7 mouse cellular contexts compared by ENCODE assay signal in the genomic region with DNA sequence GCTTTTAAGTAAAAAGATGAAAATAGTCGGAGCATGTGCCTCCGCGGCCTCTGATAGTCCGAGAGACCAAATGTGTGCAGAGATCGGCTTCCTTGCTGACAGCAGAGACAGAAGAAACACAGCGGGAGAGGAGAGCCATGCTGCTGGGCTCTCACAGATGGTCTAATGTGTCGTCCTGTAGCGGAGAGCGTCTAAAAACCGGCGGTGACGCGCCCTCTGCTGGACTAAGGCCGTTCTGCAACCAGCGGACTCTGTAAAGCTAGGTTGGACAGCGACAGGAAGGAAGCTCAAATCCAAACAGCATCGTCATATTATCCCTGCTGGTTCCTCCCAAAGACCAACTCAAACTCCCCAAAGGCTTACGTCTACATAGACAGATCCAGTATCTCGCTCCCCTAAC. TPM values are rescaled to one million over a fixed set of nuclear protein-coding genes. Genes with fewer than 3 reads are reported as not detected.
DNase-seq lines count a peak whose midpoint lies in the region; ATAC-seq and TF ChIP-seq lines count a peak whose summit lies in the region.

No protein-coding gene starts in this region.

- H3K9me3 ChIP-seq in embryonic facial prominence, embryonic 10.5 days: no peaks in the 10 kb centered on the region
- no peaks in the 10 kb centered on the region for H3K9me3 ChIP-seq in limb, embryonic 10.5 days (replicated peaks)
- H3K9me3 ChIP-seq in midbrain, embryonic 12.5 days: no peaks in the 10 kb centered on the region

- H3K4me3 ChIP-seq in embryonic facial prominence, embryonic 10.5 days: peak overlapping the region; percentile 48
- peak overlapping the region; percentile 39 for H3K4me3 ChIP-seq in limb, embryonic 10.5 days
- H3K4me3 ChIP-seq in midbrain, embryonic 12.5 days: peak overlapping the region; percentile 28
- H3K4me3 ChIP-seq in small intestine, adult 2 months (ENCODE audit: low read depth, low read length): 0 out of 2 replicates have a peak overlapping the region, but pooled peaks have one; percentile 17

- ATAC-seq in midbrain, embryonic 12.5 days (ENCODE audit: low FRiP score, low read depth): peak; percentile 58; the same call in 1 of the 2 replicates

- H3K27me3 ChIP-seq in embryonic facial prominence, embryonic 10.5 days (replicated peaks; ENCODE audit: low read depth, poor library complexity, severe bottlenecking): peaks cover 33% of the 10 kb centered on the region
- no peaks in the 10 kb centered on the region for H3K27me3 ChIP-seq in limb, embryonic 10.5 days (ENCODE audit: low read depth, poor library complexity, severe bottlenecking)
- peaks cover 19% of the 10 kb centered on the region; the same call in 1 of the 2 replicates for H3K27me3 ChIP-seq in midbrain, embryonic 12.5 days
- H3K27me3 ChIP-seq in small intestine, adult 2 months (ENCODE audit: control insufficient read depth, insufficient read depth, low read length): no peaks in the 10 kb centered on the region

- peak; percentile 72 for DNase-seq in adrenal gland, adult 8-10 months
- peak; percentile 91 for DNase-seq in embryonic facial prominence, embryonic 10.5 days (ENCODE audit: low spot score)
- DNase-seq in heart, adult 11 months: peak; percentile 95
- DNase-seq in kidney, adult 11 months: peak; percentile 62
- DNase-seq in limb, embryonic 10.5 days (ENCODE audit: low spot score): peak; percentile 94

- peak overlapping the region; percentile 57 for H3K4me2 ChIP-seq in midbrain, embryonic 12.5 days (replicated peaks)

- peak; percentile 95 for TF ChIP-seq CTCF in small intestine, adult 2 months (IDR thresholded peaks at IDR 0.05; ENCODE audit: extremely low read depth, insufficient read length, insufficient replicate concordance, low read depth, low read length)

- H3K36me3 ChIP-seq in embryonic facial prominence, embryonic 10.5 days (replicated peaks): no peaks in the 10 kb centered on the region
- no peaks in the 10 kb centered on the region for H3K36me3 ChIP-seq in limb, embryonic 10.5 days
- H3K36me3 ChIP-seq in midbrain, embryonic 12.5 days: no peaks in the 10 kb centered on the region
- no peaks in the 10 kb centered on the region for H3K36me3 ChIP-seq in small intestine, adult 2 months (ENCODE audit: control insufficient read depth, insufficient read depth, low read length)

- H3K4me1 ChIP-seq in embryonic facial prominence, embryonic 10.5 days: peaks cover 38% of the 10 kb centered on the region
- peaks cover 38% of the 10 kb centered on the region for H3K4me1 ChIP-seq in limb, embryonic 10.5 days
- peaks cover 37% of the 10 kb centered on the region for H3K4me1 ChIP-seq in midbrain, embryonic 12.5 days
- no peaks in the 10 kb centered on the region for H3K4me1 ChIP-seq in small intestine, adult 2 months (ENCODE audit: control insufficient read depth, insufficient read depth, insufficient read length, low read length)

- no peak overlapping the region for H3K27ac ChIP-seq in embryonic facial prominence, embryonic 10.5 days (replicated peaks)
- peak overlapping the region; percentile 56; the same call in 1 of the 2 replicates for H3K27ac ChIP-seq in limb, embryonic 10.5 days
- H3K27ac ChIP-seq in midbrain, embryonic 12.5 days (replicated peaks): peak overlapping the region; percentile 64; the same call in 1 of the 2 replicates
- H3K27ac ChIP-seq in small intestine, adult 2 months (ENCODE audit: insufficient read depth, low read depth, low read length): no peak overlapping the region

- WGBS in embryonic facial prominence, embryonic 10.5 days: under 1% methylated on average over 19 of the region's 19 CpGs
- under 1% methylated on average over 19 of the region's 19 CpGs for WGBS in limb, embryonic 10.5 days
- WGBS in midbrain, embryonic 12.5 days: under 1% methylated on average over 19 of the region's 19 CpGs
- WGBS in small intestine, adult 2 months: 1% methylated on average over 19 of the region's 19 CpGs

- TF ChIP-seq POLR2A in small intestine, adult 2 months (IDR thresholded peaks at IDR 0.05; ENCODE audit: low read depth, low read length): no peak

- 0 out of 2 replicates have a peak overlapping the region, but pooled peaks have one; percentile 32 for H3K9ac ChIP-seq in midbrain, embryonic 12.5 days (replicated peaks)

RNA-seq across cellular contexts. Expression of gene Abr, which starts 23.8 kb away (rescaled TPM):
- total RNA-seq in adrenal gland, adult 8-10 months (2022): 100 to 1,000 TPM in 2 of 4 experiments, 10 to 100 TPM in 2; 69.2 to 138 (median 95.9) TPM
- polyA plus RNA-seq in embryonic facial prominence, embryonic 10.5 days (2016; fragmentation: Nextera tagmentation; extraction: Ambion mirVana): 29.6 and 34.6 TPM in 2 replicates
- 44.7 and 53.7 TPM in 2 replicates for polyA plus RNA-seq in limb, embryonic 10.5 days (2016; fragmentation: Nextera tagmentation; extraction: Ambion mirVana)
- 70.1 and 73.3 TPM in 2 replicates for polyA plus RNA-seq in midbrain, embryonic 12.5 days (2016; fragmentation: Nextera tagmentation; extraction: Ambion mirVana)
- 74.2 and 161 TPM in 2 replicates for polyA plus RNA-seq in small intestine, adult 2 months (2012; rRNA removed)

RNA-seq across cellular contexts. Expression of gene Bhlha9, which starts 26.3 kb away (rescaled TPM):
- total RNA-seq in adrenal gland, adult 8-10 months (2022): not detected
- not detected in 2 replicates for polyA plus RNA-seq in embryonic facial prominence, embryonic 10.5 days (2016; fragmentation: Nextera tagmentation; extraction: Ambion mirVana)
- 18.9 and 22.9 TPM in 2 replicates for polyA plus RNA-seq in limb, embryonic 10.5 days (2016; fragmentation: Nextera tagmentation; extraction: Ambion mirVana)
- polyA plus RNA-seq in midbrain, embryonic 12.5 days (2016; fragmentation: Nextera tagmentation; extraction: Ambion mirVana): not detected in 2 replicates
- polyA plus RNA-seq in small intestine, adult 2 months (2012; rRNA removed): not detected in 2 replicates

RNA-seq across cellular contexts. Expression of gene Trarg1, which starts 33.7 kb away (rescaled TPM):
- 10 to 100 TPM; 15.3 to 88.2 (median 29.8) TPM for total RNA-seq in adrenal gland, adult 8-10 months (2022)
- polyA plus RNA-seq in embryonic facial prominence, embryonic 10.5 days (2016; fragmentation: Nextera tagmentation; extraction: Ambion mirVana): 0.05 and 0.18 TPM in 2 replicates
- 0.04 and 0.09 TPM in 2 replicates for polyA plus RNA-seq in limb, embryonic 10.5 days (2016; fragmentation: Nextera tagmentation; extraction: Ambion mirVana)
- polyA plus RNA-seq in midbrain, embryonic 12.5 days (2016; fragmentation: Nextera tagmentation; extraction: Ambion mirVana): not detected in 2 replicates
- 0.29 and 0.47 TPM in 2 replicates for polyA plus RNA-seq in small intestine, adult 2 months (2012; rRNA removed)

Comparison
In these comparisons a context has a peak if more than half of its experiments do, and no peak if none do; other contexts are left out.
1. H3K27ac ChIP-seq: peak in limb, embryonic 10.5 days (single experiment) and midbrain, embryonic 12.5 days (single experiment); none in embryonic facial prominence, embryonic 10.5 days (single experiment) and small intestine, adult 2 months (single experiment).
2. RNA of gene Bhlha9, which starts 26.3 kb away (polyA plus RNA-seq): 18.9 to 22.9 TPM in limb, embryonic 10.5 days; not detected in midbrain, embryonic 12.5 days, not detected in embryonic facial prominence, embryonic 10.5 days and not detected in small intestine, adult 2 months; every median in the first group is over 10 times any median in the second.
3. Peak in every context shown above with its lines, with median percentiles within 50 percentile points of each other: DNase-seq and H3K4me3 ChIP-seq.